Mouse (Mus musculus): ENCODE measurements around the gene Plpp3.

Gene Plpp3

GRCm38 (mm10) chr4:105156955-105157275 lies 232 bp upstream of the Plpp3 start:
- ATAC-seq (ENCODE audit: insufficient number of reproducible peaks, low FRiP score, low TSS enrichment) = no peak

- ATAC-seq (ENCODE audit: insufficient number of reproducible peaks, low FRiP score, low TSS enrichment) = peak; percentile 54
These were observed 1.0 kb downstream of the Plpp3 start for GRCm38 (mm10) chr4:105158169-105158555.

- ATAC-seq (ENCODE audit: insufficient number of reproducible peaks, low FRiP score, low TSS enrichment) = no peak
These were observed 1.7 kb downstream of the Plpp3 start for GRCm38 (mm10) chr4:105158651-105159530.

- no peak for ATAC-seq (ENCODE audit: insufficient number of reproducible peaks, low FRiP score, low TSS enrichment)
These were observed 2.4 kb downstream of the Plpp3 start for GRCm38 (mm10) chr4:105159531-105159870.

GRCm38 (mm10) chr4:105160470-105160869 lies 3.3 kb downstream of the Plpp3 start:
- ATAC-seq (ENCODE audit: insufficient number of reproducible peaks, low FRiP score, low TSS enrichment) = no peak

- no peak for ATAC-seq (ENCODE audit: insufficient number of reproducible peaks, low FRiP score, low TSS enrichment)
These were observed 4.9 kb downstream of the Plpp3 start for GRCm38 (mm10) chr4:105162014-105162413.

- no peak for ATAC-seq (ENCODE audit: insufficient number of reproducible peaks, low FRiP score, low TSS enrichment)
These were observed 5.5 kb downstream of the Plpp3 start for GRCm38 (mm10) chr4:105162676-105163075.

- ATAC-seq (ENCODE audit: insufficient number of reproducible peaks, low FRiP score, low TSS enrichment) = no peak
These were observed 6.8 kb downstream of the Plpp3 start for GRCm38 (mm10) chr4:105163981-105164411.

GRCm38 (mm10) chr4:105164952-105165351 lies 7.8 kb downstream of the Plpp3 start:
- no peak for ATAC-seq (ENCODE audit: insufficient number of reproducible peaks, low FRiP score, low TSS enrichment)

GRCm38 (mm10) chr4:105169093-105169571 lies 12.0 kb downstream of the Plpp3 start:
- ATAC-seq (ENCODE audit: insufficient number of reproducible peaks, low FRiP score, low TSS enrichment) = no peak

- no peak for ATAC-seq (ENCODE audit: insufficient number of reproducible peaks, low FRiP score, low TSS enrichment)
These were observed 13.0 kb downstream of the Plpp3 start for GRCm38 (mm10) chr4:105169826-105170810.

- no peak for ATAC-seq (ENCODE audit: insufficient number of reproducible peaks, low FRiP score, low TSS enrichment)
These were observed 13.8 kb downstream of the Plpp3 start for GRCm38 (mm10) chr4:105170811-105171401.

GRCm38 (mm10) chr4:105171432-105171831 lies 14.3 kb downstream of the Plpp3 start:
- ATAC-seq (ENCODE audit: insufficient number of reproducible peaks, low FRiP score, low TSS enrichment) = no peak

- ATAC-seq (ENCODE audit: insufficient number of reproducible peaks, low FRiP score, low TSS enrichment) = no peak
These were observed 17.6 kb downstream of the Plpp3 start for GRCm38 (mm10) chr4:105174778-105175177.

- ATAC-seq (ENCODE audit: insufficient number of reproducible peaks, low FRiP score, low TSS enrichment) = no peak; the same call in 1 of the 2 replicates
These were observed 18.3 kb downstream of the Plpp3 start for GRCm38 (mm10) chr4:105175255-105176035.

- no peak for ATAC-seq (ENCODE audit: insufficient number of reproducible peaks, low FRiP score, low TSS enrichment)
These were observed 24.0 kb downstream of the Plpp3 start for GRCm38 (mm10) chr4:105181014-105181658.

GRCm38 (mm10) chr4:105181659-105182167 lies 24.6 kb downstream of the Plpp3 start:
- no peak for ATAC-seq (ENCODE audit: insufficient number of reproducible peaks, low FRiP score, low TSS enrichment)

GRCm38 (mm10) chr4:105182249-105182648 lies 25.1 kb downstream of the Plpp3 start:
- no peak for ATAC-seq (ENCODE audit: insufficient number of reproducible peaks, low FRiP score, low TSS enrichment)

- ATAC-seq (ENCODE audit: insufficient number of reproducible peaks, low FRiP score, low TSS enrichment) = no peak
These were observed 27.3 kb downstream of the Plpp3 start for GRCm38 (mm10) chr4:105184490-105184889.
